Mouse (Mus musculus) lung, postnatal 0 days (tissue): Measurements from ENCODE around the gene Asic1.
"Not testable (repeated sequence)": the region's sequence is repeated elsewhere in the genome, so short reads cannot be mapped to it uniquely, and the experiment has no call there.

Experiments
- CTCF ChIP-seq: IDR thresholded peaks from 2 replicates; pipeline ENCODE4 v1.5.1; 2016; ENCODE audit warnings: antibody characterized with exemption, mild to moderate bottlenecking
- EP300 ChIP-seq: IDR thresholded peaks from 2 replicates; pipeline ENCODE4 v1.6.1; 2016; ENCODE audit warnings: antibody characterized with exemption, mild to moderate bottlenecking, control low read depth

DNA sequence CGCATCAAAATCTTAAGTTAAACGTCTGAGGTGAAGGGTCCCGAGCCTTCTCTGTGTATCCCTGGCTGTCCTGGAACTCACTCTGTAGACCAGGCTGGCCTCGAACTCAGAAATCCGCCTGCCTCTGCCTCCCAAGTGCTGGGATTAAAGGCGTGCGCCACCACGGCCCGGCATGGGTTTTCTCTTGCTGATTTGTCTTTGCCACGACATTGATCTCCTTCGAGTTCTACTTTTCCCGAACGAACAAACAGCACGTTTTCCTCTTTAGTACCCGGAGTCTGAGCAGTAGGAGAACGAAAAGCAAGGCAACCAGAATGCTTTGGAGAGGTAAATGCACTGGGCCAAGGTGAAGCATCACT, 31.5 kb downstream of the Asic1 start:
- TF ChIP-seq EP300, CTCF: not testable (repeated sequence)
